Mouse (Mus musculus) left cerebral cortex, postnatal 14 days (tissue): ENCODE results near the gene Dclk1. TPM values are rescaled to one million over a fixed set of nuclear protein-coding genes. Genes with fewer than 3 reads are reported as not detected.

ENCODE experiments used
- DNase-seq, 2 experiments: peaks; one replicate each; pipeline ENCODE4 v3.0.0; 2021 to 2022; ENCODE audit warnings: low spot score in 2 of 2, mixed read lengths in 1 of 2
- intact Hi-C: fragments of 180-260 bp; cut with DNase I; formaldehyde crosslinking; loops from one replicate; pipeline ENCODE4 v1.15.1; 2025
- total RNA-seq, 2 experiments: library from RNA; stranded (reverse); gene quantifications; 2 replicates each; pipeline ENCODE4 v1.2.3; 2021

Gene Dclk1
- total RNA-seq, 2 experiments from 2014 or later = 1,062 to 1,119 TPM

DNA sequence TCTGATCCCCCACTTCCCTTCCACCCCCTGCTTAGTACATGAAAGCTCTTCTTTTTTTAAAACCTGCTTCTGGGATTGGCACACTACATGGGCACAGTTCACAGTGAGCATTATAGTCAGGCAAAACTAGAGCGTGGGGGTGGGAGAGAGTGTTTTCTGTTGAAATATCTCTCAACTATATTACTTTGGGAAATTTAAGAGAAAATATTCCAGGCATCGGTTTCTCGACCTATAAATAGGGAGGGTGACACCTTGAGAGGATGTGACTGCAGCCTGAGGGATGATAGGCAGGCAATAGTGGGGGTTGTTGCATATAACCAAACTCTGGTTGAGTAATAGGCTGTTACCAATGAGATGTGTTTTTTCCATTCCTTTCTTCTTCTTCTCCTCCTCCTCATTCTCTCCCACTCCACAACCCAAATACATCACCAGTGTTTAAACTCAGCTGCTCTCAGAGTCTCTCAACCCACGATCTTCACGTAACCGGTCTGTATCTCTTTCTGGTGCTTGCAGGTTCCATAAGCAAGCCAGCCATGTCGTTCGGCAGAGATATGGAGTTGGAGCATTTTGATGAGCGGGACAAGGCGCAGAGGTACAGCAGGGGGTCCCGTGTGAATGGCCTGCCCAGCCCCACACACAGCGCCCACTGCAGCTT lies 4.6 kb downstream of the Dclk1 start:
- peak; percentile 29 to 52 for DNase-seq
- intact Hi-C loops = loop anchor here (5.0 kb wide), 1 partner anchor 71 kb away; no protein-coding TSS in a partner anchor

GRCm38 (mm10) chr3:55248048-55248447 lies 5.9 kb downstream of the Dclk1 start:
- intact Hi-C loops = loop anchor here (5.0 kb wide), 1 partner anchor 69 kb away; no protein-coding TSS in a partner anchor
- no peak for DNase-seq

DNA sequence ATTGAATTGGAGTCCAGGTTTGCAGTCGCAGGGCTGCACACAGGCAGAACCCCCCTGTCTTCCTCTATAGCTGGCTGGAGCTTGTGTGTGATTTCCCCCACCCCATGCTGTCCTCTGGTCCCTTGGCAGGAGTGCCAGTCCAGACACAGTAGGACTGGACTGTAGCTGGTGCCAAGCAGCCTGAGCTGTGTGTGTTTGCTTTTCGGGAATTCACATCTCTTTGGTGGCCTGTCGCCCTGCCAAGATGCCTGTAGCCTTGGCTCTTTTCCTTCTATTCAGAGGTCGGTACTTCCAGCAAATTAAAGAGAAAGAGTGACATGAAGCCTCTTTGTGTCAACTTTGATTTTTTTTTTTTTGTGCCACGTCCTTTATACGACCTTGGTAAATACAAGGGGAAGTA lies 6.3 kb downstream of the Dclk1 start:
- DNase-seq = peak; percentile 63 to 67
- intact Hi-C loops = loop anchor here (5.0 kb wide), 1 partner anchor 69 kb away; no protein-coding TSS in a partner anchor

DNA sequence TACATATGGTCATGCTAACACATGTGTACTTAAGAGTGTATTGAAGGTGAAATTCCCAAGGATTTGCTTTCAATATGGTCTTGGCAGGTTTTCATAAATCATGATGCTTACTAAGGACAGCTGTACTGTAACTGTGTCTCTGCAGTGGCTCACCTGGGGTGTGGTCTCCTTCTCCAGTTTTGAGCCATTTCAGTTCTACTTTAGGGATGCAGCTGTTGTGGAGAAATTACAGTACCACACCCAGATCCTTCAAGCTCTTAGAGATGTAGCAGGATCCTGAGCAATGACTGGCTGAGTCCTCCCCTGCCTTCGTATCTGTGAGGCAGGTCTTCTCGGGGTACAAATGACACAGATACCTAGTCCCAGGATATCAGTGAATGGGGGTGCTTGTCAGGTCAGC lies 8.5 kb downstream of the Dclk1 start:
- intact Hi-C loops = no loop called here
- no peak for DNase-seq

GRCm38 (mm10) chr3:55260139-55260538 lies 18.0 kb downstream of the Dclk1 start:
- intact Hi-C loops = no loop called here
- no peak for DNase-seq

- no peak for DNase-seq
- intact Hi-C loops = no loop called here
Measured at GRCm38 (mm10) chr3:55266091-55266490, 23.9 kb downstream of the Dclk1 start.

DNA sequence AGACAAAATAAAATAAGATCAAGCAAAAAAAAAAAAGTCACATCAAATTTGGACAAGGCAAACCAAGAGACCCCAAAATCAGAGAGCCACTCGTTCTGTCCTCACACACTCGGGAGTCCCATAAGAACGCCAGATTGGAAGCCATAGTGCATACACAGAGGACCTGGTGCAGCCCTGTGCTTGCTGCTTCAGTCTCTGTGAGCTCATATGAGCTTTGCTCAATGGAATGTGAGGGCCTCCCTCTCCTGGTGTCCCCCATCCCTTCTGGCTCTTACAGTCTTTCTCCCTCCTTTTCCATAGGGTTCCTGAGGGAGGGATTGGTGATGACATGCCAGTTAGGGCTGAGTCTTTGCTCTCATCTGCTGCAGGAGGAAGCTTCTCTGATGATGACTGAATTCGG lies 27.6 kb downstream of the Dclk1 start:
- no peak for DNase-seq
- intact Hi-C loops = no loop called here

GRCm38 (mm10) chr3:55270345-55270744 lies 28.2 kb downstream of the Dclk1 start:
- intact Hi-C loops = no loop called here
- no peak for DNase-seq

- no peak for DNase-seq
- intact Hi-C loops = no loop called here
Measured at GRCm38 (mm10) chr3:55270920-55271319, 28.8 kb downstream of the Dclk1 start.

GRCm38 (mm10) chr3:55272536-55272935 lies 30.4 kb downstream of the Dclk1 start:
- no peak for DNase-seq
- intact Hi-C loops = no loop called here

DNA sequence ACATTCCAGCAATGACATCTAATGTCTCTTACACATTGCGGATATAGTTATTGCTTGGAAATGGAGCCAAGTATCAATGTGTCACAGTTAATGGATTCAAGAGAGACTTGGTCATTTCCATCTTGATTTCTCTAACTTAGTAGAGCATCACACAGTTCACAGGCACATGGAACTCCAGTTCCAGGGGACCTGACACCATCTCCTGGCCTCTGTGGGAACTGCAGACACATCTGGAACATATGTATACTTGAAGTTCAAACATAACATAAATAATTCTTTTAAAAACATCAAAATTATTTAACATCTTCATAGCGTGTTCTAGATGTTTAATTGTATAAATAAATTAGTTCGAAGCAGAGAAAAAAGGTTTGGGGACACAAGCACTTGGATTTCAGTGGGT lies 34.3 kb downstream of the Dclk1 start:
- DNase-seq = no peak
- intact Hi-C loops = no loop called here

DNA sequence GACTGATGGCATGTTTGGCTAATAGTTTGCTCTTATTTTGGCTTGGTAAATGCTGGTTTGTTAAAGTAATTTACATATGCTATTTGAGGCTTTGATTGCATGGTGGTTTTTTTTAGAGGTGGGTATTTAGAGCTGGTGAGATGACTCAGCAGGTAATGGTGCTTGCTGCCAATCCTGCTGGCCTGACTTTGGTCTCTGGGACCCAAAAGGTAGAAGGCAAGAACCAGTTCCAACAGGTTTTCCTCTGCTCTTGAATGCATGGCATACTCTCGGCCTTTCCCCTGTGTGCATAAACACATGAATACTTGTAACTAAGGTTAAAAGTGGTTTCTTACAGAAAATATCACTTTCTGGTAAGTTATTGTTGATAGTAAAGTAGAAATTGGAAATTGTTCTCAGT lies 34.7 kb downstream of the Dclk1 start:
- intact Hi-C loops = no loop called here
- DNase-seq = no peak

DNA sequence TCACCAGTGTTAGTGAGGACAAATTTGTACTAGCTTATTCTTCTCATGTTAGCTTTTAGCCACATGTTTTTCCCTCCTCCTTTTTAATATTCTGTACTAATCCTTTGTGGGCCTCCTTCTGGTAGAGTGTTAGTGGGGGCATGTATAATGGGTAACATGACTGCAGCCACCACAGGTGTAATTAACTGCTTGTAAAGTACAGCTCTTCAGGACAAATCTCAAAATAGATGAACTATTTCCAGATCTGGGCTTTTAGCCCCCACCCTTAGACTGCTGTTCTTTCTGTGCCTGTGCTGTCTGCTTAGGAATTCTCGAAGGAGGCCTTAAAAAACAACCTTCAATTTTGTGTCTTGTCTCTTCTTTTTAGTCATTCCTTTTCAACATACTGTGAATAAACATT lies 35.7 kb downstream of the Dclk1 start:
- intact Hi-C loops = no loop called here
- no peak for DNase-seq

- intact Hi-C loops = loop anchor here (5.0 kb wide), 1 partner anchor 72 kb away; no protein-coding TSS in a partner anchor
- DNase-seq = peak; percentile 56 to 75
Measured at GRCm38 (mm10) chr3:55279923-55280322, 37.8 kb downstream of the Dclk1 start.

GRCm38 (mm10) chr3:55280471-55280870 lies 38.3 kb downstream of the Dclk1 start:
- DNase-seq = no peak
- intact Hi-C loops = loop anchor here (5.0 kb wide), 1 partner anchor 72 kb away; no protein-coding TSS in a partner anchor

GRCm38 (mm10) chr3:55284215-55284614 lies 42.1 kb downstream of the Dclk1 start:
- DNase-seq = peak; percentile 68 to 89
- intact Hi-C loops = loop anchor here (5.0 kb wide), 1 partner anchor 68 kb away; no protein-coding TSS in a partner anchor

DNA sequence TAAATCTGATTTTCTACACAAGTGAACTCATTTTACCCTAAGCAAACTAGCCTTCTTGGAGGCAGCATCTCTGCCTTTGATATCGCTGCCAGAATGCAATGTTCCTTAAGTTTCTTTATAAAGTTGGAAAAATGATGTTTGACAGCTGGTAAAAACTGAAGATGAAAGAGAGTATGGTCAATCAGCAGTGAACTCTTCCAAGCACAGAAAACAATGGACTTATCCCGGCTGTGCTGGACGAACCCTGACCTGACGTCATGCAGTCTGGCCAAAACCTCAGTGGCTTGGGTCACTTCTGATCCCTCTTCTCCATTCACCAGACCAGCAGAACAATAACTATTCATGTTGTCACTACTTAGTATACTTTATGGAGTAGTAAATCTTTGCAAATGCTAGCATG lies 46.6 kb downstream of the Dclk1 start:
- no peak for DNase-seq
- intact Hi-C loops = no loop called here

- no peak for DNase-seq
- intact Hi-C loops = no loop called here
Measured at GRCm38 (mm10) chr3:55291964-55292363, 49.8 kb downstream of the Dclk1 start.

DNA sequence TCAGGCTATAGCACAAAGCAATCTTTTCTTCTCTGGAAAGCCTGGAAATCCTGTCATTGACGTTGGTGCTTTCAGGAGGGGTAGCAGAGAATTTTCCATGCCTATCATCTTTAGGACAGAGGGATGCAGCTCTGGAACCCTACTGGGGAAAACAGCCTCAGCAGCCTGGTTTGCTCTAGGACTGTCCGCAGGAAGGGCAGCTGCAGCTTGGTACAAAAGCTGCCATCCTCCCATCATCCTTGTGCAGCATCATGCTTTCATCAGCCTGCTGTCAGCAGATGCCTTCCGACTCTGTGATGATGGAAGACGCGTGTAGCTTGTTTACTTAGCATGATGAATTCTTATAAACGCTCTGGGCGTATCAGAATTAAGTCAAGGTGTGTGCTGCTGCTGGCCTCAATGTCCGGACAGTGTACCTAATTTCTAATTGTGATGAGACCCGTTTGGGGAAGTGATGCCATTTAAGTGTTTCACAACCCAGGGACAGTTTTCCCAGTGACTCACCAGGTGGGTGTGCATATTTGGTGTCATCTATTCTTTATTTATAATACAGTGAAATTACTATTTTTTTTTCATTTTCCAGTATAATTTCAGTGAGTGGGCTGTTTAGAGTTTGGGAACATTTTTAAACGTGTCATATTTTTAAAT lies 50.7 kb downstream of the Dclk1 start:
- no peak for DNase-seq
- intact Hi-C loops = no loop called here

- DNase-seq = peak in 1 of 2 experiments; percentile 14
- intact Hi-C loops = no loop called here
Measured at GRCm38 (mm10) chr3:55305653-55306052, 63.5 kb downstream of the Dclk1 start.
